Mouse (Mus musculus): ENCODE measurements at regions not wholly inside any gene's neighbourhood (a gene's known extent, or its start where the extent isn't known, plus 50 kb on each side); places are given as distances from the start of the nearest gene placed in this dataset.

DNA sequence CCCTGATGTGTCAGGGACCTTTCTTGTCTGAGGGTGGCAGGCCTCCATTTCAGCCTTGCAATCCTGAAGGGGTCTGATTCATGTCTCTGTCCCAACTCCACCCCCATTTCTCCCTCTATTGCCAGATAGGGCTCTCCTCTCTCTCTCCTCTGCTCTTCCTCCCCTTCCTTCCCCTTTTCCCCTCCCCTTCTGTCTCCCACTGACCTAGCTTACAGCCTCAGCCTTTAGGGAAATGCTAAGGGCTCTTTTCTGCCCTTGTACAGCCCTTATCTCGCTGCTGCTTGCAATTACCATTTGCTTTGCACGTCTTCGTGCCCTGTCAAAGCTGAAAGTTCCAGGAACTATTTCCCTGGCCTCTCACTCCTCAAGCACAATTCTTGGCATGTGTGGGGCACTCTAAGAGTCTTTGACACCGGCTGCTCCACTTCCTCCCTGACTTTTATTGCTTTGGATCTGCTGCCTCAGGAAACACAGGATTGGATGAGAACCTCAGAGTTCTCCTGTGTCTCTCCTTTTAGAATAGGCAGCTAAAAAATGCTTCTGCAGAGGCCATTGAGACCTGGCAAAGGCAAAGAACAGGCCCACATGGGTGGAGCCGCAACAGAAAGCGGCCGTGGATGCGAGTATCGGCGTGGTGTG, 77.9 kb upstream of the Cnksr3 start:
- no peak overlapping the region for H3K9ac ChIP-seq (ENCODE audit: low read depth, low read length)
- no peak for ATAC-seq
- 50% methylated on average over 10 of the region's 10 CpGs for WGBS

DNA sequence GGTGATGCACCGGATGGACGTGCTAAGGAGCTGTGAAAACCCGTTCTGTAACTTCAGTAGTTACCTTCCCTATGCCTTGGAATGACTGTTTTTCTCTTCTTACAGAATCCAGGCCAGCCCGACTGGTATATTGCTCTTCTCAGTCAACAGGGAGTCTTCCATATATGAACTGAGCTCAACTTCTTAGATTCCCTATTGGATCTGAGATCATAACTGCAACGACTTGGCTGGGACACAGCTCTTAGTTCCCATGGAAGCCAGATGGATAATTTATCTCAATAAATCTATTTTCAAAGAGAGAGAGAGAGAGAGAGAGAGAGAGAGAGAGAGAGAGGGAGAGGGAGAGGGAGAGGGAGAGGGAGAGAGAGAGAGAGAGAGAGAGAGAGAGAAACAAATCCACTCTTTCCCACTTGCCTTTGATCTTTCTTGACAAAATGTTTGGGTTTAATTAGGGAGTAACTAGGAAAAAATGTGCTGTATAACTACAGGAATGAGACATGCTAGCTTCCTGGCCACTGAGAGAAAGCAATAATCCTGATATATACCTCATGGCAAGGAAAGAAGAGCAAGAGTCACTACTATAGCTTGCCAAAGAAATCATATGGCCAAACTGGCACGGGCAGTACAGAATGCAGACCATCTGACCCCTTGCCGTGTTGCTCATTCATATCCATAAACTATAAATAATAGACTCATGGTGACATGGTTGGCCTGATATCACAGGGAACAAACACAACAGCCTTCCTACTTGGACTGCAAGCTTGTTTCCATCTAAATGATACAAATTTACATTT, 73.3 kb upstream of the Cnksr3 start:
- WGBS = 80% methylated on average over 7 of the region's 7 CpGs
- no peak overlapping the region for H3K4me2 ChIP-seq (replicated peaks; ENCODE audit: low read depth)
- no peaks in the 10 kb centered on the region for H3K27me3 ChIP-seq (replicated peaks; ENCODE audit: control insufficient read depth, insufficient read depth, low read length)
- H3K27ac ChIP-seq (ENCODE audit: low read depth, low read length) = no peak overlapping the region
- no peak for ATAC-seq
- H3K4me3 ChIP-seq (ENCODE audit: low read depth, low read length) = no peak overlapping the region
- no peak for TF ChIP-seq CTCF (IDR thresholded peaks at IDR 0.05; ENCODE audit: low read depth)
- no peak overlapping the region for H3K9ac ChIP-seq (ENCODE audit: low read depth, low read length)
- no peaks in the 10 kb centered on the region for H3K4me1 ChIP-seq (replicated peaks; ENCODE audit: control insufficient read depth, insufficient read depth, low read length)
- H3K9me3 ChIP-seq (ENCODE audit: control insufficient read depth) = no peaks in the 10 kb centered on the region
- no peaks in the 10 kb centered on the region for H3K36me3 ChIP-seq (ENCODE audit: control insufficient read depth, insufficient read depth)

More for the DNA sequence above, 77.9 kb upstream of the Cnksr3 start:
- no peak for TF ChIP-seq CTCF (IDR thresholded peaks at IDR 0.05; ENCODE audit: low read depth)
- Histone ChIP-seq H3K27ac (ENCODE audit: low read depth, low read length) (no peak overlapping the region), H3K4me1 (replicated peaks; ENCODE audit: control insufficient read depth, insufficient read depth, low read length) (no peaks in the 10 kb centered on the region), H3K4me3 (ENCODE audit: low read depth, low read length) (no peak overlapping the region), H3K4me2 (replicated peaks; ENCODE audit: low read depth) (no peak overlapping the region), H3K36me3 (ENCODE audit: control insufficient read depth, insufficient read depth) (no peaks in the 10 kb centered on the region), H3K27me3 (replicated peaks; ENCODE audit: control insufficient read depth, insufficient read depth, low read length) (no peaks in the 10 kb centered on the region), H3K9me3 (ENCODE audit: control insufficient read depth) (no peaks in the 10 kb centered on the region)

DNA sequence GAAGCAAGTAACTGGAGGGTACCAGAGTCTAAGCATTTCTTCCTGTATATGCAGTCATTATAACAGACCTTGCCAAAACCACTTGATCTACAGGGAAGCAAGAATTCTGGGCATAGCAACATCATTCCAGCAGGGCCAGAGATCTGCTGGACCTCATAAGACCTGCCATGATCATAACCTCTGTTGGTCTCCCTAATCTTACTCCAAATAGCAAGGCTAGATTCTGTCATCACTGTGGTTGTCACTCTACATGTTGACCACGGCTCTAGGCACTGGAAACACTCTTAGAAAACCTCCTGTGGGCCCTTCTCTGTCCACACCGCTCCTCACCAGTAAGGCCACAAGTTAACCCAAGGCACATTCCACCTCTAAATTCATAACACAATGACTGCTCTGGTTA, 68.4 kb upstream of the Cnksr3 start:
- ATAC-seq = no peak
- Histone ChIP-seq H3K36me3 (ENCODE audit: control insufficient read depth, insufficient read depth) (no peaks in the 10 kb centered on the region), H3K27me3 (replicated peaks; ENCODE audit: control insufficient read depth, insufficient read depth, low read length) (no peaks in the 10 kb centered on the region), H3K27ac (ENCODE audit: low read depth, low read length) (no peak overlapping the region), H3K9ac (ENCODE audit: low read depth, low read length) (no peak overlapping the region), H3K4me2 (replicated peaks; ENCODE audit: low read depth) (no peak overlapping the region), H3K4me3 (ENCODE audit: low read depth, low read length) (no peak overlapping the region), H3K9me3 (ENCODE audit: control insufficient read depth) (no peaks in the 10 kb centered on the region), H3K4me1 (replicated peaks; ENCODE audit: control insufficient read depth, insufficient read depth, low read length) (no peaks in the 10 kb centered on the region)
- TF ChIP-seq CTCF (IDR thresholded peaks at IDR 0.05; ENCODE audit: low read depth) = no peak
- 87% methylated on average over 2 of the region's 2 CpGs for WGBS

DNA sequence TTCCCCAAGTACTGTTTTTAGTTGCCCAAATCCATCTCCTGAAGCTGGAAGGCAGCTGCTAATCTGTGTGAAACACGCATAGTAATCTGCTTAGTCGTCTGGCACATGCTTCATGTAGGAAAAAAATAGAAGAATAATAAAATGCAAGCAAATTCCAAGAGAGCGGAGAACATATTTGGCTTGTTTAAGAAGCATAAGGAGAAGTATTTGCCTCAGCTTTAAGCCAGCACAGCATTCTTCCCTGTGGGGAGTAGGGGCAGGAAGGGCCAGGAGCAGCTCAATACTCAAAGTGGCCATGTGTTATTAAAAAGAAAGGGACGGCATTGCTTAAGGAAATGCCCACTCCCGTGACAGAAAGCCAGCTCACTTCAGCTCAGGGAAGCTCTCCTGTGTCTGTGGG, 66.8 kb upstream of the Cnksr3 start:
- no peak overlapping the region for H3K27ac ChIP-seq (ENCODE audit: low read depth, low read length)
- H3K9ac ChIP-seq (ENCODE audit: low read depth, low read length) = no peak overlapping the region
- no peaks in the 10 kb centered on the region for H3K36me3 ChIP-seq (ENCODE audit: control insufficient read depth, insufficient read depth)
- H3K27me3 ChIP-seq (replicated peaks; ENCODE audit: control insufficient read depth, insufficient read depth, low read length) = no peaks in the 10 kb centered on the region
- H3K9me3 ChIP-seq (ENCODE audit: control insufficient read depth) = no peaks in the 10 kb centered on the region
- H3K4me3 ChIP-seq (ENCODE audit: low read depth, low read length) = no peak overlapping the region
- 45% methylated on average over 5 of the region's 5 CpGs for WGBS
- ATAC-seq = no peak
- H3K4me1 ChIP-seq (replicated peaks; ENCODE audit: control insufficient read depth, insufficient read depth, low read length) = no peaks in the 10 kb centered on the region
- TF ChIP-seq CTCF (IDR thresholded peaks at IDR 0.05; ENCODE audit: low read depth) = no peak
- no peak overlapping the region for H3K4me2 ChIP-seq (replicated peaks; ENCODE audit: low read depth)

DNA sequence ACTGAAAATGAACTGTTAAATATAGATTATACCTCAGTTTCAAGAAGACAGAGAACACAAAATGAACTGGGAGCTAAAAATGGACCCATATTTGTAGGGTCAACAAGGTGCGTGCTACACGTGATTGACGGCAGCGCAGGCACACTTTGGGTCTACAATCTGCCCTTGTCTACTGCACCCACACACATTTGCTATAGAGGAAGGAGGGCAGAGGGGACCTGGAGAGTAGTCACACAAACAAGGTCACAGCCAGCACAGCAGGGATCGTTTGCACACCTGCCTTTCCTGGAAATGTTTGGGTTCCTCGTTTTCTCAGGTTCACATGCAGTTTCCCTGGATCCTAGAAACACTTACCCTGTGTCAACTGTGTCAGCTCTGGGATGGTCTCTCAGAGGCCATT, 63.3 kb upstream of the Cnksr3 start:
- no peak for ATAC-seq
- H3K27ac ChIP-seq (ENCODE audit: low read depth, low read length) = no peak overlapping the region
- no peaks in the 10 kb centered on the region for H3K9me3 ChIP-seq (ENCODE audit: control insufficient read depth)
- no peak overlapping the region for H3K9ac ChIP-seq (ENCODE audit: low read depth, low read length)
- H3K4me1 ChIP-seq (replicated peaks; ENCODE audit: control insufficient read depth, insufficient read depth, low read length) = no peaks in the 10 kb centered on the region
- WGBS = 62% methylated on average over 6 of the region's 6 CpGs
- H3K4me3 ChIP-seq (ENCODE audit: low read depth, low read length) = no peak overlapping the region
- TF ChIP-seq CTCF (IDR thresholded peaks at IDR 0.05; ENCODE audit: low read depth) = no peak
- no peaks in the 10 kb centered on the region for H3K36me3 ChIP-seq (ENCODE audit: control insufficient read depth, insufficient read depth)
- no peaks in the 10 kb centered on the region for H3K27me3 ChIP-seq (replicated peaks; ENCODE audit: control insufficient read depth, insufficient read depth, low read length)
- H3K4me2 ChIP-seq (replicated peaks; ENCODE audit: low read depth) = no peak overlapping the region

DNA sequence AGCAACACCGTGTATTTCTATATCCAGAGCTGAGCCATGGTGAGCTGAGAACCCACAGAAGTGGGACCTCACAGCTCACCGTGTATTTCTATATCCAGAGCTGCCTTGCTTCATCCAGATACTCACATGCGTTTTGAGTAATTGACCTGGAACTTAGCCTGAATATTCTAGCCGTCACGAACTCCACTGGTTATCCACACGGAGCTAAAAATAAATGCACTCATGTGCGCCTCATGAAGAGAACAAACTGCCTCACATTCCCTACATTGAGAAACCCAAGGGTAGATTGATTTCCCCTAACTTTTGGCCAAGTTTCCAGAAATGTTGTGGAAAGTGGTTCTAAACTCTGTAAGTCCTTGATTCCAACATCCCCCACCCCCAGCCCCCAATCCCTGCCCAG, 62.4 kb upstream of the Cnksr3 start:
- no peak overlapping the region for H3K4me3 ChIP-seq (ENCODE audit: low read depth, low read length)
- no peak overlapping the region for H3K4me2 ChIP-seq (replicated peaks; ENCODE audit: low read depth)
- no peak overlapping the region for H3K9ac ChIP-seq (ENCODE audit: low read depth, low read length)
- TF ChIP-seq CTCF (IDR thresholded peaks at IDR 0.05; ENCODE audit: low read depth) = no peak
- H3K4me1 ChIP-seq (replicated peaks; ENCODE audit: control insufficient read depth, insufficient read depth, low read length) = no peaks in the 10 kb centered on the region
- ATAC-seq = no peak
- H3K9me3 ChIP-seq (ENCODE audit: control insufficient read depth) = no peaks in the 10 kb centered on the region
- H3K27me3 ChIP-seq (replicated peaks; ENCODE audit: control insufficient read depth, insufficient read depth, low read length) = no peaks in the 10 kb centered on the region
- H3K27ac ChIP-seq (ENCODE audit: low read depth, low read length) = no peak overlapping the region
- 54% methylated on average over 7 of the region's 7 CpGs for WGBS
- no peaks in the 10 kb centered on the region for H3K36me3 ChIP-seq (ENCODE audit: control insufficient read depth, insufficient read depth)

Data from intestine, postnatal 0 days (tissue).